Mouse (Mus musculus) cerebellum, adult 2 months (tissue): ENCODE data around the gene Arsa. TPM values are rescaled to one million over a fixed set of nuclear protein-coding genes. Genes with fewer than 3 reads are reported as not detected.
A peak's percentile ranks its signal among the peaks of the same experiment; 100 is the strongest.

Experiments
- DNase-seq, 2 experiments: peaks; one replicate each; pipeline ENCODE4 v3.0.0; 2021
- H3K27ac ChIP-seq: fragments of 200-500 bp; 2 replicates; pipeline ENCODE4 v1.5.1; 2012; ENCODE audit warnings: low read length, control low read depth, inconsistent platforms; ENCODE audit not compliant: insufficient read depth
- H3K27me3 ChIP-seq: fragments of 200-500 bp; 2 replicates; pipeline ENCODE4 v1.6.1; 2012; ENCODE audit warnings: inconsistent platforms, mild to moderate bottlenecking, low read length, moderate library complexity; ENCODE audit not compliant: control insufficient read depth, insufficient read depth
- H3K4me1 ChIP-seq: fragments of 200-500 bp; 2 replicates; pipeline ENCODE4 v1.6.1; 2011; ENCODE audit warnings: low read length; ENCODE audit not compliant: control insufficient read depth, insufficient read depth
- H3K4me3 ChIP-seq: fragments of 200-500 bp; replicated peaks from 2 replicates; pipeline ENCODE3; 2011; ENCODE audit warnings: mild to moderate bottlenecking, low read depth, low read length, control low read depth; ENCODE audit not compliant: insufficient read depth
- CTCF ChIP-seq: fragments of 200-500 bp; IDR thresholded peaks from 2 replicates; pipeline ENCODE4 v1.5.1; 2011; ENCODE audit warnings: low read depth, mild to moderate bottlenecking, control low read depth, low read length, moderate library complexity, borderline replicate concordance; ENCODE audit not compliant: insufficient read depth
- POLR2A ChIP-seq: fragments of 200-500 bp; IDR thresholded peaks from 2 replicates; pipeline ENCODE4 v1.6.1; 2011; ENCODE audit warnings: low read length, control low read depth, borderline replicate concordance; ENCODE audit not compliant: insufficient read depth
- WGBS: fragments of 180-500 bp; shearing (Covaris S2); methylation state at CpG from one replicate; pipeline ENCODE4 v1.1.7; 2018; 5-methylcytosine and 5-hydroxymethylcytosine counted together
- polyA plus RNA-seq: library from polyadenylated mRNA; depleted of rRNA; stranded (reverse); fragments of >200 nt; gene quantifications from 2 replicates; pipeline ENCODE4 v1.2.3, GENCODE M21; 2012

Gene Arsa
- polyA plus RNA-seq, 1 experiment = 39.2 TPM

DNA sequence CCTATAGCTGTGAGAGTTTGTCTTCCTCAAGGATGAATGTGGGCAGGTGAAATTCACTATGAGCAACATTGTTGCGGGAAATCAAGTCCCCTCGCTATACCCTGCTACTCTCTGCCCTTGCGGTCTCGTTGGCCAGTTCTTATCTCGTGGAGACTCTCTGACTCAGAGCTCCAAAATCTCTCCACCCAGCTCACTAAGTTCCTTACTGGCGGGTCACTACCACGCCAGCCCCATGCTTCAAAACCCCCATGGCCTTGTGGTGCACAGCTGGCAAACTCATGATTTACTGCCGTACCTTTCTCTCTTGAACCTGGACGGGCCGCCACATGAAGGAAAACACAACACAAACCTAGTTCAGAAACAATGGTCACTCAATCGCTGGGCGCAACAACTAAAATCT, 11.0 kb upstream of the Arsa start:
- WGBS = 88% methylated on average over 12 of the region's 12 CpGs
- DNase-seq = no peak
- Histone ChIP-seq H3K27ac (no peak overlapping the region), H3K4me1 (no peaks in the 10 kb centered on the region), H3K27me3 (no peaks in the 10 kb centered on the region), H3K4me3 (no peak overlapping the region)
- no peak for TF ChIP-seq CTCF
- TF ChIP-seq POLR2A = no peak

- peak overlapping the region; percentile 57 for H3K27ac ChIP-seq
Observed at GRCm38 (mm10) chr15:89480584-89480983, 3.4 kb upstream of the Arsa start.

DNA sequence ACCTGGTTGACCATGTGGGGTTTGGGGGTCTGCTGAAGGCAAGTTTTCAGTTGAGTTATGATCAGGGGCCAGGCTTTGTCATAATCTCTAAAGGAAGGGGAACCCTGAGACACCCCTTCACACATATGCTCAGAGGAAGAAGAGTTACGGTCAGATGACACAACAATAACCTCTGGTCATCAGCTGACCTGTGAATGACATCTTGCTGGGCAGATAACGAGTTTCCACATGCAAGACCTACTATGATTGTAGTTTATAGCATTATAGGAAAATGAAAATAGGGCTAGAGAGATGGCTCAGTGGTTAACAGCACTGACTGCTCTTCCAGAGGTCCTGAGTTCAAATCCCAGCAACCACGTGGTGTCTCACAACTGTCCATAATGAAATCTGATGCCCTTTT, 1.4 kb upstream of the Arsa start:
- TF ChIP-seq POLR2A = no peak
- TF ChIP-seq CTCF = no peak
- Histone ChIP-seq H3K4me1 (peaks cover 22% of the 10 kb centered on the region), H3K27ac (no peak overlapping the region), H3K27me3 (no peaks in the 10 kb centered on the region), H3K4me3 (no peak overlapping the region)
- no peak for DNase-seq
- 91% methylated on average over 3 of the region's 3 CpGs for WGBS

More at GRCm38 (mm10) chr15:89480584-89480983, 3.4 kb upstream of the Arsa start:
- no peaks in the 10 kb centered on the region for H3K27me3 ChIP-seq
- WGBS = 4% methylated on average over 8 of the region's 8 CpGs
- peak; percentile 80 to 90 for DNase-seq
- peaks cover 9% of the 10 kb centered on the region for H3K4me1 ChIP-seq
- peak overlapping the region; percentile 31 for H3K4me3 ChIP-seq
- TF ChIP-seq CTCF (no peak), POLR2A (peak; percentile 19; the same call in 1 of the 2 replicates)

- H3K4me1 ChIP-seq = peaks cover 22% of the 10 kb centered on the region
- H3K27ac ChIP-seq = no peak overlapping the region
- no peak for TF ChIP-seq CTCF
- no peak for TF ChIP-seq POLR2A
- 68% methylated on average over 8 of the region's 8 CpGs for WGBS
- peak in 1 of 2 experiments; percentile 18 for DNase-seq
- H3K4me3 ChIP-seq = no peak overlapping the region
- H3K27me3 ChIP-seq = no peaks in the 10 kb centered on the region
Observed at GRCm38 (mm10) chr15:89477806-89478205, 581 bp upstream of the Arsa start.

- WGBS = 7% methylated on average over 5 of the region's 5 CpGs
Observed at GRCm38 (mm10) chr15:89476475-89476815, 780 bp downstream of the Arsa start.

DNA sequence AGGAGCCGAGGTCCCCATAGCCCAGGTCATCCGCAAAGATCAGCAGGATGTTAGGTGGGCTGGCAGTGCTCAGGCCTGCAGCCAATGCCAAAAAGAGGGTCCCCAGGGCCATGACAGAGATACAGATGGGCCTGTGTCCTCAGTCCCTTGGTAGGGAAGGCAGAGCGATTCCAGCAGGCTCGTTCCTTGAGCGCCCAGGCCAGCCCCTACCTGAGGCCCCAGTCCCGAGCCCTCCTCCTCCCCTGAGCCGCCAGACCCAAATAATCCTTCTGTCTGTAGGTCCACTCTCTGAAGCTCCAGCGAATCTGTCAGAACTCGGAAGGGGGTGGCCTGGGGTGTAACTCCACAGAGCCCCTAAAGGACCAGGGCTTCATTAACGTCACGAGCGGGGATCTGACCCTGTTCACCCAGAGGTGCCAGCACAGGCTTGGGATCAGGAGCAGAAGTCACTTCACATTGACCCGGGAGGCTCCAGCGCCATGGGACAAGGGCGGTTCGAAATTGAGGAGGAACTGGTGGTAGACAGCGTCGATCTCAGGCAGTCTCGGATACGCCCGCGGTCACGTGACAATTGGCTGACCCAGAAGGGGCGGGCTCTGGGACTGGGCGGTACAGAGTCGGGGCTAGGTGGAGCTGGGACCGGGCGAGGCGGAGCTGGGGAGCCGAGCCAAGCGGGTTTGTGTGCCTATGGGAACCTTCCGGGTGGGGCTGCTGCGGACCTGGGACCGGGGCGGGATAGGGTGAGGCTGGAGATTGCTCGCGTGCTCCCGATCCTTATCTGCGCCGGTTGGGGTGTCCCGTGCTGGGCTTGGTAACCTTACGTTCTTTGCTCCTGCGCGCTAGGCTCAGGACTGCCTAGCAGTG, 1.4 kb downstream of the Arsa start:
- 7% methylated on average over 44 of the region's 44 CpGs for WGBS
- Histone ChIP-seq H3K4me1 (peaks cover 20% of the 10 kb centered on the region), H3K27ac (peak overlapping the region; percentile 69), H3K27me3 (no peaks in the 10 kb centered on the region), H3K4me3 (peak overlapping the region; percentile 92)
- TF ChIP-seq CTCF (no peak), POLR2A (peak; percentile 92)
- peak; percentile 96 to 97 for DNase-seq

More at GRCm38 (mm10) chr15:89476475-89476815, 780 bp downstream of the Arsa start:
- Histone ChIP-seq H3K27me3 (no peaks in the 10 kb centered on the region), H3K4me1 (peaks cover 22% of the 10 kb centered on the region), H3K27ac (peak overlapping the region; percentile 62), H3K4me3 (peak overlapping the region; percentile 92)
- TF ChIP-seq CTCF (no peak), POLR2A (no peak)
- no peak for DNase-seq

- no peaks in the 10 kb centered on the region for H3K27me3 ChIP-seq
- H3K4me3 ChIP-seq = peak overlapping the region; percentile 92
- peaks cover 14% of the 10 kb centered on the region for H3K4me1 ChIP-seq
- 80% methylated on average over 7 of the region's 7 CpGs for WGBS
- no peak for DNase-seq
- no peak for TF ChIP-seq POLR2A
- no peak for TF ChIP-seq CTCF
- H3K27ac ChIP-seq = no peak overlapping the region
Observed at GRCm38 (mm10) chr15:89475293-89475600, 2.0 kb downstream of the Arsa start.
